Mouse (Mus musculus): Measurements from ENCODE around the gene Eif4g1. TPM values are rescaled to one million over a fixed set of nuclear protein-coding genes. Genes with fewer than 3 reads are reported as not detected.

Gene Eif4g1
- polyA plus RNA-seq, 1 experiment, result 618 TPM

DNA sequence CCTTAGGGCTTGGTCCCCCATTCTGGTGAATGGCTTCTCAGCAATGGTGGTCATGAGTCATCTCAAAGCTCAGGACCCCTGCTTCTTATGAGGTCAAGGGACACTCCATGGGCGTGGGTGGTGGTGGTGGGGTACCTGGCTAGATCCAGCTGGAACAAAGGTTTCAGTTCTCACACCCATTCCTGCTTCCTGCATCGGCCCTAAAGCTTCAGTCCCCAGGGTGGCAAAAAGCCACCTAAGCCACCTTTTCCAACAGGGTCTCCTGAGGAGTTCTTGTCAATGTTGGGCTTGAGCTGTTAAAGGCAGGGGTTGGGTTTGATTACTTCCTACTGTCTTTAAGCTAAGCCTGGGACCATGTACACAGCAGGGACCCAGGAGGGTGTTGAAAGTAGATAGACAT lies 47.0 kb downstream of the Eif4g1 start:
- Histone ChIP-seq H3K36me3 (ENCODE audit: control insufficient read depth, insufficient read depth, low read length) (no peaks in the 10 kb centered on the region), H3K27ac (ENCODE audit: control insufficient read depth, insufficient read depth, low read length) (no peak overlapping the region), H3K27me3 (ENCODE audit: control insufficient read depth, insufficient read depth, low read length) (no peaks in the 10 kb centered on the region), H3K4me1 (replicated peaks; ENCODE audit: control insufficient read depth, insufficient read depth, low read length) (peaks cover 17% of the 10 kb centered on the region), H3K4me3 (ENCODE audit: control insufficient read depth, insufficient read depth, low read length) (no peak overlapping the region)
- no peak for DNase-seq
- 93% methylated on average over 2 of the region's 2 CpGs for WGBS
- TF ChIP-seq POLR2A (IDR thresholded peaks at IDR 0.05; ENCODE audit: control insufficient read depth, extremely low read depth, insufficient read depth, low read length, poor library complexity), result no peak
- no peak for TF ChIP-seq CTCF (IDR thresholded peaks at IDR 0.05; ENCODE audit: borderline replicate concordance, control insufficient read depth, extremely low read depth, insufficient read depth, low read length, poor library complexity)

DNA sequence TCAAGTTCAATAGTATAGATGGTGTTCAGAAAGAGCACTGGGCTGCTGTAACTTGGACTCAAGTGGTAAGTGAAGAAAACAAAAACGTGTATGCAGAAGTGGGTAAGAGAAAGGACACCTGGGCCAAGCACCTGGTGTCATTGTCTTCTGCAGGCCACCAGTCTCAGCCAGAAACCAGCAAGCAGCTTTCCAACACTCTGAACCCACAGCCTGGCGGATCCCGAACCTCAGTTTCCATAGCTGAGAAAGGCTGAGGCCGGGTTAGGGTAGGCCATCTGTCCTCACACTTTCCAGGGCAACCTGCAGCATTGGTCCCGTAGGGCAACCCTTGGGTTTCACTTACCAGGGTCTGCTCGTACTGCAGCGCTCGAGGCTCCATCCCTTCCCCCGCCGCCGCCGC lies 47.5 kb downstream of the Eif4g1 start:
- TF ChIP-seq CTCF (IDR thresholded peaks at IDR 0.05; ENCODE audit: borderline replicate concordance, control insufficient read depth, extremely low read depth, insufficient read depth, low read length, poor library complexity) (no peak), POLR2A (IDR thresholded peaks at IDR 0.05; ENCODE audit: control insufficient read depth, extremely low read depth, insufficient read depth, low read length, poor library complexity) (no peak)
- Histone ChIP-seq H3K27ac (ENCODE audit: control insufficient read depth, insufficient read depth, low read length) (no peak overlapping the region), H3K4me1 (replicated peaks; ENCODE audit: control insufficient read depth, insufficient read depth, low read length) (peaks cover 17% of the 10 kb centered on the region), H3K36me3 (ENCODE audit: control insufficient read depth, insufficient read depth, low read length) (no peaks in the 10 kb centered on the region), H3K27me3 (ENCODE audit: control insufficient read depth, insufficient read depth, low read length) (no peaks in the 10 kb centered on the region), H3K4me3 (ENCODE audit: control insufficient read depth, insufficient read depth, low read length) (peak overlapping the region; percentile 67)
- no peak for DNase-seq
- WGBS, result 4% methylated on average over 12 of the region's 12 CpGs

DNA sequence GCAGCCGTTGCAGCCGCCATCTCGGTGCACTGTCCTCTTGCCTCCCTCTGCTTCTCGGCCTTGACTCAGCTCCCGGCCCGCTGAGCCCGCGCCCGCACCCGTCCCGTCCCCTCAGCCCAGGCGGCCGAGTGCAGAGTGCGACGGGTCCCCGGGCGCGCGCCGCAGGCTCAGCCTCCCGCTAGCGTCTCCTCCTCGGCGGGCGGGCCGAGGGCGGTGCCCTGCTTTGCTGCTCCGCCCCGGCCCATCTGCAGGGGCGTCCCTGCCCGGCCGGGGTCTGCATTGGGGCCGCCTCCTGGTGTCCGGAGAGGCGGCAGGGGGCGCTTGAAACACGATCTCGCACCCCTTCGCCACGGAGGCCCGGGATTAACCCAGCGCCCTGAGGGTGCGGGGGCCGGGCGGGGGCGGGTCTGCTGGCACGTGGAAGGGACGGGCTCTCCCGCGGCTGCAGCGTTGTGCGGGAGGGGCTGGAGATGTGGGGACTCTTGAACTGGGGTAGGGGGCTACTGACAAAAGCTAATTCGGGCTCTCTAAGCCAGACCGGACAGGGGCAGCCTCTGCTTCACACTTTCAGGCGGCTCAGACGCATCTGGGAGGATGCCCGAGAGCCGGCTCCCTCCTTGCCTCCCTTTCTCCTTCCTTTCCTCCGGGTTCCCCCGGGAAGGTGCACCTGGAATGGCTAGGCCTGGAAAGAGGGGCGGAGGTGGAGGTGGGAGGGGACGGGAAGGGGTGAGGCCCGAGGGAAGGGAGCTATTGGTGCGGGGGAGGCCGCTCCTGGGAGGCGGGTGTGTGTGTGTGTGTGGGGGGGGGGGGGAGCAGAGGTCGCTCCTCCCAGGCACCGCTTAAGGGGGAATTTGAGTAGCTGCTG lies 48.1 kb downstream of the Eif4g1 start:
- peak; percentile 59; the same call in 1 of the 2 replicates for TF ChIP-seq CTCF (IDR thresholded peaks at IDR 0.05; ENCODE audit: borderline replicate concordance, control insufficient read depth, extremely low read depth, insufficient read depth, low read length, poor library complexity)
- TF ChIP-seq POLR2A (IDR thresholded peaks at IDR 0.05; ENCODE audit: control insufficient read depth, extremely low read depth, insufficient read depth, low read length, poor library complexity), result peak; percentile 80; the same call in 1 of the 2 replicates
- H3K27ac ChIP-seq (ENCODE audit: control insufficient read depth, insufficient read depth, low read length), result peak overlapping the region; percentile 66; the same call in 1 of the 2 replicates
- H3K4me3 ChIP-seq (ENCODE audit: control insufficient read depth, insufficient read depth, low read length), result peak overlapping the region; percentile 67
- WGBS, result under 1% methylated on average over 67 of the region's 68 CpGs
- H3K36me3 ChIP-seq (ENCODE audit: control insufficient read depth, insufficient read depth, low read length), result no peaks in the 10 kb centered on the region; the same call in 1 of the 2 replicates
- peaks cover 17% of the 10 kb centered on the region for H3K4me1 ChIP-seq (replicated peaks; ENCODE audit: control insufficient read depth, insufficient read depth, low read length)
- no peaks in the 10 kb centered on the region for H3K27me3 ChIP-seq (ENCODE audit: control insufficient read depth, insufficient read depth, low read length)
- peak; percentile 79 for DNase-seq

DNA sequence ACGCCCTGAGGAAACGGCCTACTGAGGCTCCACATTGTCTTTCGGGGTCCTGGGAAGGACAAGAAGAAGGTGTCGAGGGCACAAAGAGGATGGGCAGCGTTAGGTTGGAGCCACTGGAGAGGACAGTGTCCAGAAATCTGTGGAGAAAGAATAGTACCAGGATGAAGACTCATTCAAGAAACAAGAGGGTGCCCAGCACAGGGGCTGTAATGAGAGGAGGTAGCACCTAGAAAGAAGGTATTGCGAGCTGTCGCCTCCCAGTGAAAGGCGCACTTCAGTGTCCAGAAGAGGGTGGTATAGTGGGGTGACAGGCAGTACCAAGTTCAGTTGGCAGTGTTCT lies 48.7 kb downstream of the Eif4g1 start:
- Histone ChIP-seq H3K4me3 (ENCODE audit: control insufficient read depth, insufficient read depth, low read length) (peak overlapping the region; percentile 67), H3K27me3 (ENCODE audit: control insufficient read depth, insufficient read depth, low read length) (no peaks in the 10 kb centered on the region), H3K27ac (ENCODE audit: control insufficient read depth, insufficient read depth, low read length) (peak overlapping the region; percentile 66), H3K36me3 (ENCODE audit: control insufficient read depth, insufficient read depth, low read length) (no peaks in the 10 kb centered on the region; the same call in 1 of the 2 replicates), H3K4me1 (replicated peaks; ENCODE audit: control insufficient read depth, insufficient read depth, low read length) (peaks cover 17% of the 10 kb centered on the region)
- TF ChIP-seq CTCF (IDR thresholded peaks at IDR 0.05; ENCODE audit: borderline replicate concordance, control insufficient read depth, extremely low read depth, insufficient read depth, low read length, poor library complexity) (no peak), POLR2A (IDR thresholded peaks at IDR 0.05; ENCODE audit: control insufficient read depth, extremely low read depth, insufficient read depth, low read length, poor library complexity) (no peak)
- WGBS, result 4% methylated on average over 8 of the region's 8 CpGs
- DNase-seq, result no peak

DNA sequence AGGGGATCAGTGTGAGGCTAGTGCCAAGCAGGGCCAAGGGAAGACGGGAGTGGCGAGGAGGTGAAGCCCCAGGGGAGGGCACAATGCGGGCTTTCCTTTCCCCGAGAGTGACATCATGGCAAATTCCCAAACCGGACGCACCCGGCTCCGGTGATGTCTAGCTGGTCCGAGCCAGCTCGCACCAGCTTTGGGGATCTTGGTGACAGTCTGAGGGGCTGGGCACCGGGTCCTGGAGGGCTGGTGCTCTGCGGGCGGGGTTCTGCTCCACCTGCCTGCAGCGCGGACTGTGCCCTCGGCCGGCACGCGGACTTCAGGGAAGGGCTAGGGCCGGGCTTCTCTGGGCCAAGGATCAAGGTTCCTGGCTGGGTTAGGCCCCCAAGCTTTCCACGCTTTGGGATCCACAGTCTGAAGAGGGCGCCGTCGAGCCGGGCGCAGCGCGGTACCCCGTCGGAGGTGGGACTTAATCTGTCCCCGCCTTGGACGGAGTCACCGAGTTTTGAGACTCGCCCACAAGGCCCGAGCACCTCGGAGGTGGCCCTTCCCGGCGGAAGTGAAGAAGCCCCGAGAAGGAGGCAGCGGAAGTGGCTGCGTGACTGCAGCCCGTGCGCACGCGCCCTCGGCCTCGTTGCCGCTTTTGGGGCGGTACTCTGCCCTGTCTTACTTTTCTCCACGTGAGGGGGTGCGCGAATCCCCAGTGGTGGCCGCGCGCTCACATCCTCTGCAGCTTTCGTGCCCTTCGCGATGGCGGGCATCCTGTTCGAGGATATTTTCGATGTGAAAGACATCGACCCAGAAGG lies 49.3 kb downstream of the Eif4g1 start, which contains the start of the genes Polr2h and Clcn2:
TSS of gene Polr2h (plus strand) at position 485 of the 797 bp plus-strand sequence.
TSS of gene Clcn2 (minus strand) at position 566 of the 797 bp plus-strand sequence.
- Histone ChIP-seq H3K27ac (ENCODE audit: control insufficient read depth, insufficient read depth, low read length) (peak within 1 kb of the TSS; percentile 66), H3K27me3 (ENCODE audit: control insufficient read depth, insufficient read depth, low read length) (no peaks in the 10 kb centered on the region), H3K4me3 (ENCODE audit: control insufficient read depth, insufficient read depth, low read length) (peak within 1 kb of the TSS; percentile 67), H3K4me1 (replicated peaks; ENCODE audit: control insufficient read depth, insufficient read depth, low read length) (peaks cover 17% of the 10 kb centered on the region), H3K36me3 (ENCODE audit: control insufficient read depth, insufficient read depth, low read length) (no peaks in the 10 kb centered on the region; the same call in 1 of the 2 replicates)
- peak; percentile 92 for TF ChIP-seq POLR2A (IDR thresholded peaks at IDR 0.05; ENCODE audit: control insufficient read depth, extremely low read depth, insufficient read depth, low read length, poor library complexity)
- TF ChIP-seq CTCF (IDR thresholded peaks at IDR 0.05; ENCODE audit: borderline replicate concordance, control insufficient read depth, extremely low read depth, insufficient read depth, low read length, poor library complexity), result peak; percentile 49; the same call in 1 of the 2 replicates
- peak; percentile 95 for DNase-seq
- WGBS, result under 1% methylated on average over 62 of the region's 62 CpGs

All from thymus, adult 2 months (tissue).